Comparison of ENCODE assay signal across 15 mouse cellular contexts in genomic region chr6:100708996-100709395, GRCm38 (mm10). TPM values are rescaled to one million over a fixed set of nuclear protein-coding genes. Genes with fewer than 3 reads are reported as not detected.
DNase-seq lines count a peak whose midpoint lies in the region; ATAC-seq and TF ChIP-seq lines count a peak whose summit lies in the region.
"Had no signal": no experiment of that assay in that cellular context is flagged by ENCODE, and none has a peak within 500 bp of the region (broad histone marks: within the 10 kb centered on the region; RNA-seq: fewer than 3 reads in every experiment).

No protein-coding gene starts in this region.

- H3K36me3 ChIP-seq in lung, embryonic 14.5 days (ENCODE audit: insufficient read depth): no peaks in the 10 kb centered on the region
- peaks cover 0 to 15% of the 10 kb centered on the region in 2 experiments; a peak in 2 of 4 replicates for H3K36me3 ChIP-seq in MEL (ENCODE audit: control insufficient read depth in 1 of 2, insufficient read depth in 2 of 2, low read length in 2 of 2)
- peaks cover 3% of the 10 kb centered on the region; the same call in 1 of the 2 replicates for H3K36me3 ChIP-seq in embryonic facial prominence, embryonic 15.5 days
- H3K36me3 ChIP-seq: forebrain, embryonic 15.5 days; hindbrain, embryonic 12.5 days; limb, embryonic 15.5 days had no signal

- H3K4me2 ChIP-seq in lung, embryonic 14.5 days: no peak overlapping the region
- H3K4me2 ChIP-seq in embryonic facial prominence, embryonic 15.5 days (replicated peaks): peak overlapping the region; percentile 0; the same call in 1 of the 2 replicates
- H3K4me2 ChIP-seq: forebrain, embryonic 15.5 days; hindbrain, embryonic 12.5 days; limb, embryonic 15.5 days had no signal

- DNase-seq in gastrocnemius, postnatal 10 days: peak; percentile 46
- no peak for DNase-seq in gastrocnemius, postnatal 25 days
- peak; percentile 47 for DNase-seq in lung, embryonic 14.5 days
- no peak for DNase-seq in lung, postnatal 25 days (ENCODE audit: low spot score)
- peak; percentile 49 for DNase-seq in MEL (ENCODE audit: low read depth, low spot score)
- no peak for DNase-seq in retina, embryonic 14.5 days (ENCODE audit: low spot score)
- DNase-seq: cerebellum, adult 18-20 months; spleen, adult 18-20 months had no signal

- peaks cover 2% of the 10 kb centered on the region; the same call in 1 of the 2 replicates for H3K4me1 ChIP-seq in lung, embryonic 14.5 days (ENCODE audit: insufficient read depth)
- H3K4me1 ChIP-seq in MEL (ENCODE audit: control insufficient read depth in 1 of 2, insufficient read depth in 2 of 2, low read length in 2 of 2): peaks cover 3 to 25% of the 10 kb centered on the region in 2 experiments; a peak in 3 of 4 replicates
- peaks cover 61% of the 10 kb centered on the region for H3K4me1 ChIP-seq in embryonic facial prominence, embryonic 15.5 days

- ATAC-seq in lung, embryonic 14.5 days (ENCODE audit: insufficient read depth): no peak
- no peak for ATAC-seq in embryonic facial prominence, embryonic 15.5 days (ENCODE audit: insufficient number of reproducible peaks, low FRiP score, low TSS enrichment, low read depth)
- ATAC-seq: forebrain, embryonic 15.5 days; liver, postnatal 0 days; midbrain, embryonic 16.5 days had no signal

- TF ChIP-seq POLR2A in MEL (IDR thresholded peaks at IDR 0.05; ENCODE audit: control insufficient read depth in 1 of 2, insufficient read depth in 1 of 2, low read depth in 1 of 2, low read length in 2 of 2, poor library complexity in 1 of 2): no peak

- peaks cover 14% of the 10 kb centered on the region for H3K27me3 ChIP-seq in lung, embryonic 14.5 days (ENCODE audit: insufficient read depth, low read length)
- peaks cover 1 to 3% of the 10 kb centered on the region in 2 experiments; a peak in 1 of 4 replicates for H3K27me3 ChIP-seq in MEL (ENCODE audit: control insufficient read depth in 1 of 2, insufficient read depth in 2 of 2, low read length in 2 of 2)
- H3K27me3 ChIP-seq in embryonic facial prominence, embryonic 15.5 days: no peaks in the 10 kb centered on the region
- H3K27me3 ChIP-seq: limb, embryonic 15.5 days had no signal

- TF ChIP-seq EP300 in MEL (IDR thresholded peaks at IDR 0.05; ENCODE audit: low read depth in 1 of 2, low read length in 2 of 2): no peak

- WGBS in lung, embryonic 14.5 days: 70% methylated on average over 9 of the region's 9 CpGs
- 49% methylated on average over 9 of the region's 9 CpGs for WGBS in embryonic facial prominence, embryonic 15.5 days

- TF ChIP-seq CTCF in lung, embryonic 14.5 days (IDR thresholded peaks at IDR 0.05; ENCODE audit: low read depth): no peak
- TF ChIP-seq CTCF in MEL (IDR thresholded peaks at IDR 0.05 in 2 of 3, conservative IDR thresholded peaks at IDR 0.05 in 1 of 3; ENCODE audit: control insufficient read depth in 1 of 3, insufficient read depth in 1 of 3, low read depth in 2 of 3, low read length in 3 of 3, poor library complexity in 1 of 3, severe bottlenecking in 1 of 3): no peak

- H3K79me2 ChIP-seq in MEL (ENCODE audit: control insufficient read depth, insufficient read depth, low read length, poor library complexity): no peaks in the 10 kb centered on the region

- H3K9me3 ChIP-seq in lung, embryonic 14.5 days (ENCODE audit: low read depth, low read length): no peaks in the 10 kb centered on the region
- no peaks in the 10 kb centered on the region for H3K9me3 ChIP-seq in MEL (replicated peaks; ENCODE audit: insufficient read depth, low read length)
- H3K9me3 ChIP-seq in embryonic facial prominence, embryonic 15.5 days (replicated peaks): no peaks in the 10 kb centered on the region
- H3K9me3 ChIP-seq: forebrain, embryonic 15.5 days; hindbrain, embryonic 12.5 days; limb, embryonic 15.5 days had no signal

- H3K27ac ChIP-seq in lung, embryonic 14.5 days (ENCODE audit: low read depth): no peak overlapping the region
- no peak overlapping the region for H3K27ac ChIP-seq in MEL (ENCODE audit: control insufficient read depth, low read depth, low read length)
- H3K27ac ChIP-seq in embryonic facial prominence, embryonic 15.5 days (replicated peaks): peak overlapping the region; percentile 7
- H3K27ac ChIP-seq: forebrain, embryonic 15.5 days; hindbrain, embryonic 12.5 days; limb, embryonic 15.5 days had no signal

- no peak overlapping the region for H3K9ac ChIP-seq in lung, embryonic 14.5 days
- peak overlapping the region; percentile 22; the same call in 1 of the 2 replicates for H3K9ac ChIP-seq in MEL (ENCODE audit: control insufficient read depth, low read depth, low read length, poor library complexity, severe bottlenecking)
- H3K9ac ChIP-seq in embryonic facial prominence, embryonic 15.5 days: no peak overlapping the region
- H3K9ac ChIP-seq: forebrain, embryonic 15.5 days; hindbrain, embryonic 12.5 days; limb, embryonic 15.5 days; liver, postnatal 0 days had no signal

- no peak for TF ChIP-seq RAD21 in MEL (IDR thresholded peaks at IDR 0.05; ENCODE audit: low read depth, low read length)

- no peak overlapping the region for H3K4me3 ChIP-seq in lung, embryonic 14.5 days (ENCODE audit: low read depth, low read length)
- peak overlapping the region in 1 of 2 experiments; percentile 26; a peak in 2 of 4 replicates for H3K4me3 ChIP-seq in MEL (ENCODE audit: control insufficient read depth in 1 of 2, insufficient read depth in 1 of 2, low read depth in 2 of 2, low read length in 2 of 2)
- H3K4me3 ChIP-seq in embryonic facial prominence, embryonic 15.5 days (replicated peaks): no peak overlapping the region
- H3K4me3 ChIP-seq: forebrain, embryonic 15.5 days; hindbrain, embryonic 12.5 days; limb, embryonic 15.5 days had no signal

TF ChIP-seq in MEL, 35 proteins besides CTCF, POLR2A, EP300 and RAD21:
- TF ChIP-seq POLR2AphosphoS2 (IDR thresholded peaks at IDR 0.05; ENCODE audit: low read length): no peak
- TF ChIP-seq TCF12 (IDR thresholded peaks at IDR 0.05; ENCODE audit: low read depth, low read length): no peak
- no peak for TF ChIP-seq KAT2A (conservative IDR thresholded peaks at IDR 0.05; ENCODE audit: low read depth, low read length)
- TF ChIP-seq ZC3H11A (IDR thresholded peaks at IDR 0.05; ENCODE audit: low read depth, low read length): no peak
- TF ChIP-seq ZNF384 (IDR thresholded peaks at IDR 0.05; ENCODE audit: low read depth, low read length): no peak
- TF ChIP-seq E2F4 (IDR thresholded peaks at IDR 0.05; ENCODE audit: borderline replicate concordance, low read depth, low read length): no peak
- no peak for TF ChIP-seq JUND (IDR thresholded peaks at IDR 0.05; ENCODE audit: low read depth, low read length)
- no peak for TF ChIP-seq SMC3 (IDR thresholded peaks at IDR 0.05; ENCODE audit: low read depth, low read length)

RNA-seq across cellular contexts. Expression of gene Gxylt2, which starts 4.5 kb away (rescaled TPM):
- 1 to 10 TPM; 5.0 to 7.9 TPM for total RNA-seq in gastrocnemius, postnatal 10 days (2021)
- total RNA-seq in gastrocnemius, postnatal 25 days (2021): 1 to 10 TPM in 1 of 2 experiments, under 1 TPM in 1; 0.92 to 2.4 TPM
- 4.4 and 6.0 TPM in 2 replicates for polyA plus RNA-seq in lung, embryonic 14.5 days (2014; fragmentation: Nextera tagmentation; extraction: Ambion mirVana)
- not detected in 2 replicates for total RNA-seq in MEL (2012; rRNA removed)
- not detected for polyA plus RNA-seq in MEL (2012; ENCODE audit: insufficient read depth in 1 of 2, insufficient read length in 2 of 2, low read depth in 1 of 2, low replicate concordance in 2 of 2, missing spikeins in 1 of 2)
- 33.4 and 36.4 TPM in 2 replicates for polyA plus RNA-seq in embryonic facial prominence, embryonic 15.5 days (2015; fragmentation: Nextera tagmentation; extraction: Ambion mirVana)
- total RNA-seq: megakaryocyte progenitor cell, adult 5-6 weeks had no signal

RNA-seq across cellular contexts. Expression of gene Shq1, which starts 38.0 kb away (rescaled TPM):
- total RNA-seq in gastrocnemius, postnatal 10 days (2021): 1 to 10 TPM; 2.9 to 3.3 TPM
- total RNA-seq in gastrocnemius, postnatal 25 days (2021): 1 to 10 TPM; 1.7 to 1.9 TPM
- polyA plus RNA-seq in lung, embryonic 14.5 days (2014; fragmentation: Nextera tagmentation; extraction: Ambion mirVana): 15.9 and 17.7 TPM in 2 replicates
- total RNA-seq in MEL (2012; rRNA removed): 21.1 and 23.5 TPM in 2 replicates
- polyA plus RNA-seq in MEL (2012; ENCODE audit: insufficient read depth in 1 of 2, insufficient read length in 2 of 2, low read depth in 1 of 2, low replicate concordance in 2 of 2, missing spikeins in 1 of 2): 10 to 100 TPM in 1 of 2 experiments, not detected in 1; 20.2 TPM
- polyA plus RNA-seq in embryonic facial prominence, embryonic 15.5 days (2015; fragmentation: Nextera tagmentation; extraction: Ambion mirVana): 15.1 TPM in 2 replicates

Comparison
In these comparisons a context has a peak if more than half of its experiments do, and no peak if none do; other contexts are left out.
1. DNase-seq: peak in gastrocnemius, postnatal 10 days (single experiment), lung, embryonic 14.5 days (single experiment) and MEL (single experiment); none in gastrocnemius, postnatal 25 days (single experiment), lung, postnatal 25 days (single experiment) and retina, embryonic 14.5 days (single experiment).